24 mouse cellular contexts compared by ENCODE assay signal in genomic region chrX:58976584-58977259, GRCm38 (mm10).
A peak's percentile ranks its signal among the peaks of the same experiment; 100 is the strongest.
DNase-seq lines count a peak whose midpoint lies in the region; ATAC-seq lines count a peak whose summit lies in the region.
"Had no signal": no experiment of that assay in that cellular context is flagged by ENCODE, and none has a peak within 500 bp of the region (broad histone marks: within the 10 kb centered on the region; RNA-seq: fewer than 3 reads in every experiment).

No protein-coding gene starts in this region.

- H3K27me3 ChIP-seq in forebrain, embryonic 15.5 days: no peaks in the 10 kb centered on the region
- no peaks in the 10 kb centered on the region for H3K27me3 ChIP-seq in forebrain, embryonic 10.5 days (ENCODE audit: poor library complexity, severe bottlenecking)
- H3K27me3 ChIP-seq in forebrain, embryonic 16.5 days (replicated peaks; ENCODE audit: control insufficient read depth, insufficient read depth, low read length): no peaks in the 10 kb centered on the region
- no peaks in the 10 kb centered on the region for H3K27me3 ChIP-seq in hindbrain, embryonic 13.5 days
- H3K27me3 ChIP-seq: CH12.LX; embryonic facial prominence, embryonic 12.5 days; hindbrain, embryonic 15.5 days; intestine, embryonic 15.5 days; limb, embryonic 15.5 days; liver, embryonic 15.5 days; stomach, embryonic 15.5 days had no signal

- DNase-seq in forebrain, embryonic 10.5 days (ENCODE audit: extremely low spot score, low spot score): no peak
- DNase-seq in left cerebral cortex, postnatal 25 days (ENCODE audit: low spot score in 2 of 2): peak; percentile 6 to 40
- DNase-seq in left cerebral cortex, postnatal 36 days (ENCODE audit: low spot score in 2 of 2): no peak
- peak; percentile 4 to 49 for DNase-seq in layer of hippocampus, postnatal 14 days (ENCODE audit: low spot score in 2 of 2)
- DNase-seq in urinary bladder, postnatal 36 days (ENCODE audit: low spot score in 2 of 2): no peak
- DNase-seq: cerebellum, adult 8-10 months; kidney, adult 9 months; kidney, postnatal 25 days; retina, postnatal 1 day; thymus, adult 2 months had no signal

- no peak overlapping the region for H3K4me2 ChIP-seq in forebrain, embryonic 15.5 days (replicated peaks)
- H3K4me2 ChIP-seq in forebrain, embryonic 16.5 days (ENCODE audit: low read length): no peak overlapping the region
- H3K4me2 ChIP-seq in hindbrain, embryonic 13.5 days: no peak overlapping the region
- H3K4me2 ChIP-seq: embryonic facial prominence, embryonic 12.5 days; heart, embryonic 11.5 days; hindbrain, embryonic 15.5 days; intestine, embryonic 15.5 days; limb, embryonic 15.5 days; liver, embryonic 15.5 days; stomach, embryonic 15.5 days had no signal

- intact Hi-C loops in left cerebral cortex, postnatal 25 days (cut with DNase I): no loop called here
- intact Hi-C loops in left cerebral cortex, postnatal 36 days (cut with DNase I): loop anchor here (10.0 kb wide), 1 partner anchor 158 kb away; no protein-coding TSS in a partner anchor

- no peak overlapping the region for H3K27ac ChIP-seq in forebrain, embryonic 15.5 days (replicated peaks)
- H3K27ac ChIP-seq in forebrain, embryonic 10.5 days: no peak overlapping the region
- no peak overlapping the region for H3K27ac ChIP-seq in forebrain, embryonic 16.5 days (ENCODE audit: low read length)
- no peak overlapping the region for H3K27ac ChIP-seq in hindbrain, embryonic 13.5 days
- H3K27ac ChIP-seq: embryonic facial prominence, embryonic 12.5 days; hindbrain, embryonic 15.5 days; intestine, embryonic 15.5 days; limb, embryonic 15.5 days; liver, embryonic 15.5 days; macrophage; midbrain, embryonic 10.5 days; stomach, embryonic 15.5 days had no signal

- no peak overlapping the region for H3K9ac ChIP-seq in forebrain, embryonic 15.5 days (replicated peaks)
- H3K9ac ChIP-seq in forebrain, embryonic 16.5 days (replicated peaks; ENCODE audit: low read depth, low read length): no peak overlapping the region
- no peak overlapping the region for H3K9ac ChIP-seq in hindbrain, embryonic 13.5 days
- H3K9ac ChIP-seq: embryonic facial prominence, embryonic 12.5 days; hindbrain, embryonic 15.5 days; intestine, embryonic 15.5 days; limb, embryonic 15.5 days; liver, embryonic 15.5 days; stomach, embryonic 15.5 days had no signal

- no peaks in the 10 kb centered on the region for H3K9me3 ChIP-seq in forebrain, embryonic 15.5 days
- no peaks in the 10 kb centered on the region for H3K9me3 ChIP-seq in forebrain, embryonic 10.5 days
- H3K9me3 ChIP-seq in forebrain, embryonic 16.5 days (ENCODE audit: control insufficient read depth, low read length): no peaks in the 10 kb centered on the region
- H3K9me3 ChIP-seq in hindbrain, embryonic 13.5 days: no peaks in the 10 kb centered on the region
- H3K9me3 ChIP-seq: embryonic facial prominence, embryonic 12.5 days; hindbrain, embryonic 15.5 days; intestine, embryonic 15.5 days; limb, embryonic 15.5 days; liver, embryonic 15.5 days; midbrain, embryonic 10.5 days; stomach, embryonic 15.5 days had no signal

- no peak overlapping the region for H3K4me3 ChIP-seq in forebrain, embryonic 15.5 days
- no peak overlapping the region for H3K4me3 ChIP-seq in forebrain, embryonic 10.5 days
- H3K4me3 ChIP-seq in forebrain, embryonic 16.5 days (replicated peaks; ENCODE audit: low read length): no peak overlapping the region
- H3K4me3 ChIP-seq in hindbrain, embryonic 13.5 days: no peak overlapping the region
- H3K4me3 ChIP-seq: embryonic facial prominence, embryonic 12.5 days; erythroblast, embryonic 14.5 days; hindbrain, embryonic 15.5 days; intestine, embryonic 15.5 days; limb, embryonic 15.5 days; liver, embryonic 15.5 days; midbrain, embryonic 10.5 days; stomach, embryonic 15.5 days had no signal

- 49% methylated on average over 4 of the region's 4 CpGs for WGBS in forebrain, embryonic 15.5 days
- WGBS in forebrain, embryonic 10.5 days: 76% methylated on average over 4 of the region's 4 CpGs
- 47% methylated on average over 4 of the region's 4 CpGs for WGBS in forebrain, embryonic 16.5 days
- 74% methylated on average over 4 of the region's 4 CpGs for WGBS in hindbrain, embryonic 13.5 days

- no peaks in the 10 kb centered on the region for H3K36me3 ChIP-seq in forebrain, embryonic 15.5 days
- no peaks in the 10 kb centered on the region for H3K36me3 ChIP-seq in forebrain, embryonic 10.5 days (replicated peaks)
- H3K36me3 ChIP-seq in forebrain, embryonic 16.5 days (ENCODE audit: control insufficient read depth, insufficient read depth): no peaks in the 10 kb centered on the region
- H3K36me3 ChIP-seq in hindbrain, embryonic 13.5 days: no peaks in the 10 kb centered on the region
- H3K36me3 ChIP-seq: embryonic facial prominence, embryonic 12.5 days; hindbrain, embryonic 15.5 days; intestine, embryonic 15.5 days; limb, embryonic 15.5 days; liver, embryonic 15.5 days; midbrain, embryonic 10.5 days; stomach, embryonic 15.5 days had no signal

- peak; percentile 71; the same call in 1 of the 2 replicates for ATAC-seq in forebrain, embryonic 15.5 days (replicated peaks)
- peak; percentile 81; the same call in 1 of the 2 replicates for ATAC-seq in forebrain, embryonic 16.5 days
- ATAC-seq in hindbrain, embryonic 13.5 days (ENCODE audit: low FRiP score): no peak
- ATAC-seq: intestine, embryonic 15.5 days had no signal

- H3K4me1 ChIP-seq in forebrain, embryonic 15.5 days: no peaks in the 10 kb centered on the region
- no peaks in the 10 kb centered on the region for H3K4me1 ChIP-seq in forebrain, embryonic 10.5 days
- no peaks in the 10 kb centered on the region for H3K4me1 ChIP-seq in forebrain, embryonic 16.5 days (replicated peaks; ENCODE audit: control insufficient read depth, insufficient read depth, low read length)
- no peaks in the 10 kb centered on the region for H3K4me1 ChIP-seq in hindbrain, embryonic 13.5 days (replicated peaks)
- H3K4me1 ChIP-seq: embryonic facial prominence, embryonic 12.5 days; hindbrain, embryonic 15.5 days; intestine, embryonic 15.5 days; limb, embryonic 15.5 days; liver, embryonic 15.5 days; midbrain, embryonic 10.5 days; stomach, embryonic 15.5 days had no signal

Comparison
In these comparisons a context has a peak if more than half of its experiments do, and no peak if none do; other contexts are left out.
1. DNase-seq: peak in left cerebral cortex, postnatal 25 days (2 of 2) and layer of hippocampus, postnatal 14 days (2 of 2); none in forebrain, embryonic 10.5 days (single experiment), left cerebral cortex, postnatal 36 days (0 of 2) and urinary bladder, postnatal 36 days (0 of 2).